Mouse (Mus musculus) lung, postnatal 4 days (tissue): Measurements from ENCODE around the gene Nt5dc1.
A peak's percentile ranks its signal among the peaks of the same experiment; 100 is the strongest.
"Not testable (repeated sequence)": the region's sequence is repeated elsewhere in the genome, so short reads cannot be mapped to it uniquely, and the experiment has no call there.

ENCODE experiments used
- DNase-seq, 2 experiments: peaks; one replicate each; pipeline ENCODE4 v3.0.0; 2021

Gene Nt5dc1

GRCm38 (mm10) chr10:34418204-34418756 lies at the start of gene Nt5dc1:
Nt5dc1 (minus strand) TSS chr10:34418552.
- peak; percentile 94 to 97 for DNase-seq

DNA sequence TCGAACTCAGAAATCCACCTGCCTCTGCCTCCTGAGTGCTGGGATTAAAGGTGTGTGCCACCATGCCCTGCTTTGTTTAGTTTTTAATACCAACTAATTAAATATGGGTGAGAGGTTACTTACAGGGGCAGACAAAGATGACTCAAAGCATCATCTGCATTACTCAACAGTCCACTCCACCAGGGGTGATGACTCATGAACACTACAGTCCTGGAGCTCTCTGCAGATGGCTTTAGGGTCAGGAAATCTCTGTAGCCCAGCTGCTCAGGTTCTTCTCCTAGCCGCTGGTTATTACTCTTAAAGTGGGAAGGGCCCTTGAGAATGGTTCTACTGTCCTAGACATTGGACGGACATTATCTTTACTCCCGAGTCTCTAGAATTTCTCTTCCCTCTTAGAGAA lies 46.0 kb upstream of the Nt5dc1 start:
- DNase-seq: no peak

- DNase-seq: peak; percentile 42 to 52
Observed at GRCm38 (mm10) chr10:34461451-34461850, 43.1 kb upstream of the Nt5dc1 start.

- no peak for DNase-seq
Observed at GRCm38 (mm10) chr10:34449469-34449868, 31.1 kb upstream of the Nt5dc1 start.

DNA sequence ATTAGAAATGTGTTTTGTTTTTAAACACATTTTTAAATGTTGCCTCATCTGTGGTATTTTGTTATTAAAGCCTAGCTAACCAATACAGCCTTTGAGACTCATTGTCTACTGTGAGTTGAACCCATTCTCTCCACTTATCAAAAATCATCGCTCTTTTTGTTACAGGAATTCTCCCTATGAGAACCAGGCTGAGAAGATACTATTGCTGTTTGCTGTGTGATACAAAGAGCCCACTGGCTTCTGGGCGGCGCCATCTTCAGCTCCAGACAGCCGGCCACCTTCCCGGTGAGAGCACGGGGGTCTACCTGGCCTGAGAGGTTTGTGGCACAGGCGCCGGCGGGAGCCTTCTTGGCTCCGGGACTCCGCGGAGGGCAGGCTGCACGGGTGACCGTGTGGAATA lies 15.8 kb upstream of the Nt5dc1 start:
- DNase-seq: not testable (repeated sequence)

DNA sequence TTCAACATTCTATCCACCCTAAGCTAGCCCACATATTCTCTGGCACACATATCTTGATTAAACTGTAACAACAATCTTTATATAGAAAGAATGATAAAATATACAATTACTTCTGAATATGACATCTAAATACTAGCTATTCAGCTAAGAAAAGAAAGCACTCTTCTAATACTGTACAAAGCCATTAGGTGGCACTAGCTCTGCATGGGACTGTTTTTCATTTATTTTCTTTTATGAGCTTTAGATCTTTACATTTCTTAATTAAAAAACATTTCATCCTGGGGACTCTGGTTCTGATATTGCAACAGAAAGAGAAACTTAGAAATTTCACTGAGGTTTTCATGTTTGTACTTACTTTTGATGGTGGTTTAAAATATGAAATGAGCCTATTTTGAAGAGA lies 13.4 kb upstream of the Nt5dc1 start:
- DNase-seq: no peak

- DNase-seq: not testable (repeated sequence)
Observed at GRCm38 (mm10) chr10:34418794-34419193, 442 bp upstream of the Nt5dc1 start.

- DNase-seq: no peak
Observed at GRCm38 (mm10) chr10:34399267-34399666, 19.1 kb downstream of the Nt5dc1 start.

GRCm38 (mm10) chr10:34396959-34397358 lies 21.4 kb downstream of the Nt5dc1 start:
- no peak for DNase-seq

- DNase-seq: no peak
Observed at GRCm38 (mm10) chr10:34389681-34390080, 28.7 kb downstream of the Nt5dc1 start, which contains the start of gene Col10a1. Col10a1 (plus strand) TSS chr10:34389981.

- no peak for DNase-seq
Observed at GRCm38 (mm10) chr10:34385636-34386035, 32.7 kb downstream of the Nt5dc1 start.

DNA sequence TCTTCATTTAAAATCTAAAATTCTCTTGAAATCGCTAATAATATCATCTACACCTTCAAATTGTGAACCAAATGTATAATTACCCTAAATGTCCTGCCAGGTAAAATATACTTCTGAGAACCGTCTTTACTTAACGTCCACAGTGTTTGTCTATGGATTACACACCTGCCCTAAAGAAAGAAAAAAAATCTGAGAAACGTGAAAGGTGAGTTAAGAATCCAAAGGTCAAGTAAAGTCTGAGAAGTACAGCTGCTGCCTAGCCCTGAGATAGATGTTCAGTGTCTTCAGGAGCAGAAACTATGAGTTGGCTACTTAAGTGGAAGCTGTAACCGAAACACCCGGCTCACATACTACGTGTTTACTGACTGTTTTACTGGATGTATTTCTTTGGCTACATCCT lies 45.0 kb downstream of the Nt5dc1 start:
- DNase-seq: no peak

GRCm38 (mm10) chr10:34368138-34368537 lies 50.2 kb downstream of the Nt5dc1 start:
- DNase-seq: no peak

- peak; percentile 17 to 23 for DNase-seq
Observed at GRCm38 (mm10) chr10:34363756-34364155, 54.6 kb downstream of the Nt5dc1 start.

- no peak for DNase-seq
Observed at GRCm38 (mm10) chr10:34358263-34358662, 60.1 kb downstream of the Nt5dc1 start.

- no peak for DNase-seq
Observed at GRCm38 (mm10) chr10:34352166-34352565, 66.2 kb downstream of the Nt5dc1 start.

GRCm38 (mm10) chr10:34341886-34342285 lies 76.5 kb downstream of the Nt5dc1 start:
- no peak for DNase-seq

- DNase-seq: no peak
Observed at GRCm38 (mm10) chr10:34341014-34341413, 77.3 kb downstream of the Nt5dc1 start.

DNA sequence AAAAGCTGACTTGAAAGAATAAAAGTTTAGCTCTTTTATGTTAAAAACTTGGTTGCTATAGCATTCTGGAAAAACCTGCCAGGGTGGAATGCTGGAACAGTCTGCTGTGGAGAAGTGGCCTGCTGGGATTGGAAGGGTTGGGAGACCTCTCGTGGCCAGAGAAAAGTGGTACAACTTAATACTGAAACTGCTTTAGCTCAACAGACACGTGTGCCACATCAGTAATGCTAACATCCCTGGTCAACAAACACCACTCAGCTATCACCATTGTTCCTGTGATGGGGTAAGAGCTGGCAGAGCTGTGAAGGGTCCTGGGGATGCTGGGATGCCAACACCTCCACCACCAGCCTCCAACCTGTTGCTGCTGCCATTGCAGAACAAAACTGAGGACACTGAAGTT lies 90.0 kb downstream of the Nt5dc1 start:
- peak; percentile 29 to 53 for DNase-seq

GRCm38 (mm10) chr10:34327144-34327543 lies 91.2 kb downstream of the Nt5dc1 start:
- DNase-seq: no peak

GRCm38 (mm10) chr10:34326701-34327100 lies 91.7 kb downstream of the Nt5dc1 start:
- DNase-seq: no peak

DNA sequence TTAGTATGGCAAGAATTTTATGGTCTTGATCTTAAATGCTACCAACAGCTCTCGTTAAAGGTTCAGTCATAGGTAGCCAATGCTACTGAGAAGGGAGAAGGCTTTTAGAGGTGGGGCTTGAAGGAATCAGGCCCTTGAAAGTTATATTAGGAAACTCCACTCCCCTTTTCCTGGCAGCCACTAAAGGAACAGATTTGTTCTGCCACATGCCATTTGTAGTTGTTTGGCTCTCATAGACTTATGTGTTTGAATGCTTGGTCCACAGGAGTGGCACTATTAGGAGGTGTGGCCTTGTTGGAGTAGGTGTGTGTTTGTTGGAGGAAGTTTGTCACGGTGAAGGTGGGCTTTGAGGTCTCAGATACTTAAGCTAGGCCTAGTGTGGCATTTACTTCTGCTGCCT lies 97.5 kb downstream of the Nt5dc1 start:
- no peak for DNase-seq

DNA sequence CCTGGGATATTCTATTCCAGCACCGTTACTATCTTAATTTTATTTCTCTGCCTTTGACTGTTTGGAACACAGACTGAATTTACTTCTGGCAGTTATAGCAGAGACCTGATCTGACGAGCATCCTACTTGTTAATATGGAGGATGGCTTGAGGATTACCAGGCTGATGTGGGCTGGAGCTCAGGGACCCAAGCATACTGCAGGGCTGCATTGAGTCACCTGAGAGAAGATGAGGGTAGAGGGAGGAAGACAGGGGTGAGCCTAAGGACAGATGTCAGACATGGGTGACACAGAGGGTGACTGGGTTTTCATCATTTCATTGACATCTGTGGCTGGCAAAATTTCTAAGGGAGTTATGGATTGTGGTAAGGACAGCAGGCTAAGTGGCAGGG lies 101.1 kb downstream of the Nt5dc1 start:
- no peak for DNase-seq

- no peak for DNase-seq
Observed at GRCm38 (mm10) chr10:34316571-34317216, 101.7 kb downstream of the Nt5dc1 start.

DNA sequence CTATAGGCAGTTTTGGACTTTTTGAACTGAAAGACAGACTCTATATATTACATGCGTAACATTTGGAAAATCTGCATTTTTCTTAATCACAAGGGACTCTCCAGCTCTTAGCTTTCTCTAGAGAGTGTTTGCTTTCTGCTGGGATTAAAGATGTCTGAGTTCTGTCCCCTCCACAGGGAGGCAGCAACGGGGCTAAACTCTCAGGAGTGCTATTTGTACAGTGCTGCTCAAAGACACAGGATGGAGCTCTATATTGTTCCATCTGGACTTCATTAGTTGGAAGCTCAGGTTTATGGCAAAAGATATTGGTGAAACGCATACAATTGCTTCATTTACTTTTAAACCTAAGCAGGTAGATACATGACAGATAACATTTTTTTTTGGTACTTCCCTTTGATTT lies 105.8 kb downstream of the Nt5dc1 start:
- DNase-seq: no peak
